Mouse (Mus musculus) MEL (cell line): ENCODE measurements around the gene Wdr35.

Source experiments
- CTCF ChIP-seq, 3 experiments: IDR thresholded peaks in 2 of 3; conservative IDR thresholded peaks in 1 of 3; 2 replicates each; pipeline ENCODE4 v1.5.1; 2011 to 2012; ENCODE audit warnings: low read length in 3 of 3, low read depth in 2 of 3, mild to moderate bottlenecking in 2 of 3, improper control_type of control experiment in 1 of 3, inconsistent platforms in 1 of 3, mixed read lengths in 1 of 3, moderate library complexity in 1 of 3; ENCODE audit not compliant: control insufficient read depth in 1 of 3, insufficient read depth in 1 of 3, poor library complexity in 1 of 3, severe bottlenecking in 1 of 3
- E2F4 ChIP-seq: IDR thresholded peaks from 2 replicates; pipeline ENCODE4 v1.6.1; 2011; ENCODE audit warnings: low read depth, low read length, improper control_type of control experiment, borderline replicate concordance
- EP300 ChIP-seq, 2 experiments: IDR thresholded peaks; 2 replicates each; pipeline ENCODE4 v1.6.1; 2011; ENCODE audit warnings: improper control_type of control experiment in 2 of 2, low read length in 2 of 2, low read depth in 1 of 2, mild to moderate bottlenecking in 1 of 2
- GATA1 ChIP-seq: IDR thresholded peaks from 2 replicates; pipeline ENCODE4 v1.6.1; 2011; ENCODE audit warnings: low read depth, low read length, improper control_type of control experiment
- MAZ ChIP-seq: IDR thresholded peaks from 2 replicates; pipeline ENCODE4 v1.6.1; 2012; ENCODE audit warnings: low read depth, mild to moderate bottlenecking, inconsistent platforms, low read length, improper control_type of control experiment
- MXI1 ChIP-seq: IDR thresholded peaks from 2 replicates; pipeline ENCODE4 v1.6.1; 2011; ENCODE audit warnings: mild to moderate bottlenecking, low read depth, low read length, improper control_type of control experiment
- MYC ChIP-seq: IDR thresholded peaks from 2 replicates; pipeline ENCODE4 v1.6.1; 2011; ENCODE audit warnings: low read depth, mild to moderate bottlenecking, low read length, improper control_type of control experiment, moderate library complexity
- POLR2A ChIP-seq, 2 experiments: IDR thresholded peaks; 2 replicates each; pipeline ENCODE4 v1.6.1; 2011 to 2012; ENCODE audit warnings: low read length in 2 of 2, mild to moderate bottlenecking in 2 of 2, control low read depth in 1 of 2, improper control_type of control experiment in 1 of 2, low read depth in 1 of 2, moderate library complexity in 1 of 2; ENCODE audit not compliant: control insufficient read depth in 1 of 2, insufficient read depth in 1 of 2, poor library complexity in 1 of 2
- RAD21 ChIP-seq: IDR thresholded peaks from 2 replicates; pipeline ENCODE4 v1.6.1; 2011; ENCODE audit warnings: mild to moderate bottlenecking, low read depth, low read length, improper control_type of control experiment
- SIN3A ChIP-seq: IDR thresholded peaks from 2 replicates; pipeline ENCODE4 v1.6.1; 2012; ENCODE audit warnings: low read length, improper control_type of control experiment, inconsistent platforms
- SMC3 ChIP-seq: IDR thresholded peaks from 2 replicates; pipeline ENCODE4 v1.6.1; 2011; ENCODE audit warnings: low read depth, low read length, improper control_type of control experiment
- TAL1 ChIP-seq: IDR thresholded peaks from 2 replicates; pipeline ENCODE4 v1.6.1; 2012; ENCODE audit warnings: mild to moderate bottlenecking, inconsistent platforms, low read length, moderate library complexity, mixed read lengths
- TCF12 ChIP-seq: IDR thresholded peaks from 2 replicates; pipeline ENCODE4 v1.6.1; 2014; ENCODE audit warnings: low read depth, mild to moderate bottlenecking, inconsistent platforms, low read length, improper control_type of control experiment, moderate library complexity
- ZC3H11A ChIP-seq: IDR thresholded peaks from 2 replicates; pipeline ENCODE4 v1.6.1; 2012; ENCODE audit warnings: low read depth, mild to moderate bottlenecking, inconsistent platforms, low read length, improper control_type of control experiment

DNA sequence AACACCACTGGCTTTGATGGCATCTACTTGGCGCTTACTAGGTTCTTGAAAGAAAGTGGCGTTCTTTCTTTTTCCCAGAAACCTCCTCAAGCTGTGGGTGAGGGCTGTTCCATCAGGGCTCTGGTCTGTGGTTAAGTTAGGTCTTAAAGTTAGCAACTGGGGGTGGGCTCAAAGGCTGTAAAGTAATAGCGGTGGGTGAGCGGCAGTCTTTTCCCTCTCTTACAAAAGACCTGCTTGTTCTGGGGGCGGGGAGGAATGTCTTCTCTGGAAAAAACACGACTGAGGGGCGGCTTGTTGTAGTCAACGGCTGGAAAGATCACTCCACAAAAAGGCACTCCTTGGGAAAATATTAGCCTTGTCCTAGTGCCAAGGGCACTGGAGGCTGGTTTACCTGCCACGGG, 19.5 kb upstream of the Wdr35 start:
- TF ChIP-seq MAZ (no peak), POLR2A (IDR thresholded peaks at IDR 0.05; ENCODE audit: control insufficient read depth in 1 of 2, insufficient read depth in 1 of 2, low read depth in 1 of 2, low read length in 2 of 2, poor library complexity in 1 of 2) (no peak), CTCF (IDR thresholded peaks at IDR 0.05 in 2 of 3, conservative IDR thresholded peaks at IDR 0.05 in 1 of 3; ENCODE audit: control insufficient read depth in 1 of 3, insufficient read depth in 1 of 3, low read depth in 2 of 3, low read length in 3 of 3, poor library complexity in 1 of 3, severe bottlenecking in 1 of 3) (no peak), E2F4 (no peak), GATA1 (no peak), ZC3H11A (no peak), EP300 (IDR thresholded peaks at IDR 0.05; ENCODE audit: low read depth in 1 of 2, low read length in 2 of 2) (no peak), SIN3A (no peak), TAL1 (no peak), RAD21 (no peak), TCF12 (no peak), MYC (no peak), SMC3 (no peak), MXI1 (no peak)
